Mouse (Mus musculus) cerebellum, postnatal 25 days (tissue): Measurements from ENCODE around the gene Jdp2.

Experiments
- DNase-seq, 2 experiments: peaks; one replicate each; pipeline ENCODE4 v3.0.0; 2021; ENCODE audit warnings: mixed read lengths in 2 of 2

Gene Jdp2

GRCm38 (mm10) chr12:85602153-85602552 lies 3.3 kb downstream of the Jdp2 start:
- no peak for DNase-seq

GRCm38 (mm10) chr12:85602811-85603210 lies 4.0 kb downstream of the Jdp2 start:
- no peak for DNase-seq

GRCm38 (mm10) chr12:85603767-85604166 lies 4.9 kb downstream of the Jdp2 start:
- DNase-seq: no peak

- no peak for DNase-seq
Observed at GRCm38 (mm10) chr12:85604301-85604998, 5.6 kb downstream of the Jdp2 start.

GRCm38 (mm10) chr12:85607519-85608449 lies 9.0 kb downstream of the Jdp2 start:
- DNase-seq: peak; percentile 62 to 63

- DNase-seq: no peak
Observed at GRCm38 (mm10) chr12:85610167-85610566, 11.3 kb downstream of the Jdp2 start.

- DNase-seq: no peak
Observed at GRCm38 (mm10) chr12:85614090-85614489, 15.3 kb downstream of the Jdp2 start.

GRCm38 (mm10) chr12:85615486-85615885 lies 16.7 kb downstream of the Jdp2 start:
- no peak for DNase-seq

- no peak for DNase-seq
Observed at GRCm38 (mm10) chr12:85617885-85618284, 19.1 kb downstream of the Jdp2 start.

- DNase-seq: no peak
Observed at GRCm38 (mm10) chr12:85618430-85618829, 19.6 kb downstream of the Jdp2 start.

- DNase-seq: peak; percentile 58 to 66
Observed at GRCm38 (mm10) chr12:85619283-85619897, 20.6 kb downstream of the Jdp2 start.

GRCm38 (mm10) chr12:85619898-85620443 lies 21.1 kb downstream of the Jdp2 start:
- DNase-seq: no peak

- DNase-seq: no peak
Observed at GRCm38 (mm10) chr12:85621027-85621426, 22.2 kb downstream of the Jdp2 start.

- no peak for DNase-seq
Observed at GRCm38 (mm10) chr12:85621673-85622072, 22.8 kb downstream of the Jdp2 start.

GRCm38 (mm10) chr12:85623711-85624110 lies 24.9 kb downstream of the Jdp2 start:
- DNase-seq: no peak

GRCm38 (mm10) chr12:85624652-85625051 lies 25.8 kb downstream of the Jdp2 start:
- no peak for DNase-seq

GRCm38 (mm10) chr12:85625852-85626251 lies 27.0 kb downstream of the Jdp2 start:
- DNase-seq: no peak

GRCm38 (mm10) chr12:85629661-85630481 lies 31.0 kb downstream of the Jdp2 start:
- peak; percentile 46 to 55 for DNase-seq

- DNase-seq: peak; percentile 59 to 67
Observed at GRCm38 (mm10) chr12:85631196-85631595, 32.4 kb downstream of the Jdp2 start.

GRCm38 (mm10) chr12:85632321-85632720 lies 33.5 kb downstream of the Jdp2 start:
- no peak for DNase-seq

GRCm38 (mm10) chr12:85637932-85638331 lies 39.1 kb downstream of the Jdp2 start:
- no peak for DNase-seq
